Mouse (Mus musculus) midbrain, embryonic 16.5 days (tissue): ENCODE results near the gene Miga1. TPM values are rescaled to one million over a fixed set of nuclear protein-coding genes. Genes with fewer than 3 reads are reported as not detected.
"Not testable (repeated sequence)": the region's sequence is repeated elsewhere in the genome, so short reads cannot be mapped to it uniquely, and the experiment has no call there.

Experiments used
- ATAC-seq: fragments of 200-750 bp; cut with Nextera tagmentation; 2 replicates; pipeline ENCODE4 v1.8.0; 2017; ENCODE audit warnings: moderate TSS enrichment
- H3K27ac ChIP-seq: fragments of 300-500 bp; sonication (generic); 2 replicates; pipeline ENCODE4 v1.5.1; 2014; ENCODE audit warnings: mild to moderate bottlenecking, low read length, mixed read lengths
- H3K27me3 ChIP-seq: fragments of 300-500 bp; sonication (generic); 2 replicates; pipeline ENCODE4 v1.6.1; 2014; ENCODE audit warnings: low read depth, low read length, mixed read lengths; ENCODE audit not compliant: control insufficient read depth, insufficient read depth
- H3K36me3 ChIP-seq: fragments of 300-500 bp; sonication (generic); 2 replicates; pipeline ENCODE4 v1.6.1; 2014; ENCODE audit warnings: mild to moderate bottlenecking, low read length, moderate library complexity, mixed read lengths; ENCODE audit not compliant: control insufficient read depth, insufficient read depth
- H3K4me1 ChIP-seq: fragments of 300-500 bp; sonication (generic); 2 replicates; pipeline ENCODE4 v1.6.1; 2014; ENCODE audit warnings: mild to moderate bottlenecking, low read length, mixed read lengths; ENCODE audit not compliant: control insufficient read depth, insufficient read depth
- H3K4me2 ChIP-seq: fragments of 300-500 bp; sonication (generic); 2 replicates; pipeline ENCODE4 v1.6.1; 2014; ENCODE audit warnings: mild to moderate bottlenecking, low read length, mixed read lengths
- H3K4me3 ChIP-seq: fragments of 300-500 bp; sonication (generic); 2 replicates; pipeline ENCODE4 v1.5.1; 2014; ENCODE audit warnings: low read depth, mild to moderate bottlenecking, low read length, moderate library complexity, mixed read lengths
- H3K9ac ChIP-seq: fragments of 300-500 bp; sonication (generic); 2 replicates; pipeline ENCODE4 v1.6.1; 2014; ENCODE audit warnings: low read depth, low read length, mixed read lengths
- H3K9me3 ChIP-seq: fragments of 300-500 bp; sonication (generic); replicated peaks from 2 replicates; pipeline ENCODE4 v1.6.1; 2014; ENCODE audit warnings: mild to moderate bottlenecking, low read length, mixed read lengths; ENCODE audit not compliant: control insufficient read depth, poor library complexity, severe bottlenecking
- WGBS: fragments of 180-500 bp; shearing (Covaris S2); extraction: QIAGEN DNeasy Blood & Tissue Kit; methylation state at CpG from one replicate; pipeline ENCODE4 v1.1.7; 2014; 5-methylcytosine and 5-hydroxymethylcytosine counted together
- polyA plus RNA-seq: library from polyadenylated mRNA; unstranded; fragments of >200 nt; fragmentation: Nextera tagmentation; extraction: Ambion mirVana; gene quantifications from 2 replicates; pipeline ENCODE4 v1.2.1, GENCODE M21; 2015

Gene Miga1
- polyA plus RNA-seq, 1 experiment from 2014 or later: 19.3 TPM

DNA sequence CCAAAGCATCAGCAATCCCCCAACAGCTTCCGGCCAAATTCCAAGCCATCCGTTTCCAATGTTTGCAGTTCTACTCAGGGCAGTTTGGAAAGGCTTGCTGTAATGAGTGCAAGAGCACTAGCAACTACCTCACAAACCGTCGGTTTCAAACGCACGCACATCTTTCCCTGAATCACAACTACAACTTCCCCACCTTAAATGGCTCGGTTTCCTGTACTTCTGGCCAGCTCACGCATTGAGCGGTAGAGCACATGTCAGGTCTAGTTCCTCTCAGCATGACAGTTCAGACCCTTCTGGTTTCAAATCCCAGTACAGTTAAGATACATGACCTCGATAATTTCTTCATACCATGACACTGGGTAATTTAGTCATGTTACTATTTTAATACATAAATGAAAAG lies 6.6 kb downstream of the Miga1 start:
- no peaks in the 10 kb centered on the region for H3K4me1 ChIP-seq
- H3K4me2 ChIP-seq: no peak overlapping the region
- peaks cover 23% of the 10 kb centered on the region for H3K36me3 ChIP-seq
- H3K9ac ChIP-seq: no peak overlapping the region
- WGBS: 95% methylated on average over 10 of the region's 10 CpGs
- H3K27ac ChIP-seq: no peak overlapping the region
- H3K27me3 ChIP-seq: no peaks in the 10 kb centered on the region
- H3K9me3 ChIP-seq: no peaks in the 10 kb centered on the region
- no peak for ATAC-seq
- no peak overlapping the region for H3K4me3 ChIP-seq

DNA sequence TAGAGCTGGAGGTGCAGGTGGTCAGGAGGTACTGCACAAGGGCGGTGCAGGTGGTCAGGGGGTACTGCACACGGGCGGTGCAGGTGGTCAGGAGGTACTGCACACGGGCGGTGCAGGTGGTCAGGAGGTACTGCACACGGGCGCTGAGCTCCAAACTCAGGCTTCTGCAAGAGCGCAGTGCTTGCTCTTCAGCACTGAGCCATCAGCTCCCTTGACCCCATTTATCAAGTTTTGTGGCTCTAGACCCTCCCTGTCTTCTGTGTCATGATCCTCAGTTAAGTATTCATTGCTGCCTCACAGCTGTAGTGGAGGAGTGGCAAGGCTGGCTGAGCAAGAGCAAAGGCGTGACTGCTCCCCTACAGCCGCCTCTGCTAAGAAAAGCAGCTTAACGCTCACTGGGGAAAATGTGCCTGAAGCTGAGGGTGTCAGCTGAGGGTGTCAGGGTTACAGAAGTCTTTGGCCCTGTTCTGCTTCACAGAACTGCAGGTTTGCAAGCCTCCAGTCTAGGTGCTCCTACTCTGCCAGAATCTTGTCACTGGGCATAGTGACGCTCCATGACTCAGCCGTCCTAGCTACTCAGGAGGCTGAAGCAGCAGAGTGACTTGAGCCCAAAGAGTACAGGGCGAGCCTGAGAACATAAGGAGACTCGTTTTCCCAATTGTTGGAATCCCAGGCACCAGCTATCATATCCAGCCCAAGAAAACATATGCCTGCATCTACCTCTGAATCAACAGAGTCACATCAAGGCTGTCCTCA lies 7.5 kb downstream of the Miga1 start:
- H3K4me3 ChIP-seq: no peak overlapping the region
- no peaks in the 10 kb centered on the region for H3K27me3 ChIP-seq
- H3K36me3 ChIP-seq: peaks cover 22% of the 10 kb centered on the region
- no peak overlapping the region for H3K27ac ChIP-seq
- no peaks in the 10 kb centered on the region for H3K9me3 ChIP-seq
- no peak overlapping the region for H3K4me2 ChIP-seq
- no peaks in the 10 kb centered on the region for H3K4me1 ChIP-seq
- ATAC-seq: no peak
- H3K9ac ChIP-seq: no peak overlapping the region
- WGBS: 90% methylated on average over 15 of the region's 15 CpGs

DNA sequence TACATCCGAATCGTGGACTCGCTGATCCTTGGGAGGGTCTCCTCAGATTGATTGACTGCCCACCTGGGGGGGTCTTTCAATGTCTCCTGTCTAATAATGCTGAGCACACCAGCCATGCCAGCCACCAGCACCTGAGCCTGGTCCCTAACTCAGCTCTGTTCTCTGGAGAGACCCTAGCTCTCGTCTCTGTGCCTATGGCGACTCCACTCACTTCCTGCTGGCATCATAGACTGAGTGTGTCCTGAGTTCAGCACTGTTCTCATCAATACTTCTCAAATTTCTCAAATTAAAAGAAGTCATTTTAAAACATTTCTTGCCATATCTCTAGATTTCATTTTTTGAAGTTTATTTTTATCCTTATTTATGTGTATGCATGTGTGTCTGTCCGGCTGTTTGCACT lies 8.1 kb downstream of the Miga1 start:
- peaks cover 16% of the 10 kb centered on the region for H3K36me3 ChIP-seq
- H3K27ac ChIP-seq: no peak overlapping the region
- no peaks in the 10 kb centered on the region for H3K4me1 ChIP-seq
- ATAC-seq: no peak
- no peak overlapping the region for H3K4me2 ChIP-seq
- 93% methylated on average over 6 of the region's 6 CpGs for WGBS
- no peak overlapping the region for H3K4me3 ChIP-seq
- no peaks in the 10 kb centered on the region for H3K9me3 ChIP-seq
- no peak overlapping the region for H3K9ac ChIP-seq
- H3K27me3 ChIP-seq: no peaks in the 10 kb centered on the region

DNA sequence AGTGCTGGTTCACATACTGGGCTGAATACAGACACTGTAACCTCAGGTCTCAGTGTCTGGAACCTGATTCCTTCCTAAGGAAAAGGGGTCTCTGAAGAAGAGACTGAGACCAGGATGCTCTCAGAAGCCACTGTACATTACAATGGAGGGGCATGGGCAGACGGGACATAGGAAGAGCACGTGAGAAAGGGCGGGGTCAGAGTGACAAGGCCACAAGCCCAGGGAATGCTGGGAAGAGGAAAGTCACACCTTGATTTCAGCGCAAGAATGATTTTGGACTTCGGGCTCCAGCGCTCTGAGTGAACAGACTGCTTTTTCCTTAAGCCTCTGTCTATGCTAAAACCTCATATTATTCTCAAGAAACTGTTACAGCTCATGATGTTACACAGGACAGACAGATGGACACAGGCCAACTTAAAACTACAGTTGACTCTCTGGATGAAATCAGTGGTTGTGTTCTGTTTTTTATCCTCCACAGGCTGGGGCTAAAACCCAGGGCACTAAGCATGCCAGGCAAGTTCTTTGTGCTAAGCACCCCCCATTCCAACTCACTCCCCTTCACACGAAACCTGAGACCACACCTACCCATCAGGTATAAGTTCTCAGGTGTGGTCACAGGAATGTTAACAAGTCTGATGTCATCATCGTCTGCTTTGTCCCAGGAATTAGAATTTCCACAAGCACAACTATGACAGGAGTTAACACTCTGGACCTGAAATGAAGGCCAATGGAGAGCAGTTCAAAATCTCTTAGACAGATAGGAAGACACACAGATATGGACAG lies 18.3 kb downstream of the Miga1 start:
- Histone ChIP-seq H3K27ac (no peak overlapping the region), H3K9me3 (no peaks in the 10 kb centered on the region), H3K27me3 (no peaks in the 10 kb centered on the region), H3K4me2 (no peak overlapping the region), H3K4me1 (no peaks in the 10 kb centered on the region), H3K9ac (no peak overlapping the region), H3K4me3 (no peak overlapping the region), H3K36me3 (peaks cover 17% of the 10 kb centered on the region)
- no peak for ATAC-seq
- WGBS: 96% methylated on average over 8 of the region's 8 CpGs

DNA sequence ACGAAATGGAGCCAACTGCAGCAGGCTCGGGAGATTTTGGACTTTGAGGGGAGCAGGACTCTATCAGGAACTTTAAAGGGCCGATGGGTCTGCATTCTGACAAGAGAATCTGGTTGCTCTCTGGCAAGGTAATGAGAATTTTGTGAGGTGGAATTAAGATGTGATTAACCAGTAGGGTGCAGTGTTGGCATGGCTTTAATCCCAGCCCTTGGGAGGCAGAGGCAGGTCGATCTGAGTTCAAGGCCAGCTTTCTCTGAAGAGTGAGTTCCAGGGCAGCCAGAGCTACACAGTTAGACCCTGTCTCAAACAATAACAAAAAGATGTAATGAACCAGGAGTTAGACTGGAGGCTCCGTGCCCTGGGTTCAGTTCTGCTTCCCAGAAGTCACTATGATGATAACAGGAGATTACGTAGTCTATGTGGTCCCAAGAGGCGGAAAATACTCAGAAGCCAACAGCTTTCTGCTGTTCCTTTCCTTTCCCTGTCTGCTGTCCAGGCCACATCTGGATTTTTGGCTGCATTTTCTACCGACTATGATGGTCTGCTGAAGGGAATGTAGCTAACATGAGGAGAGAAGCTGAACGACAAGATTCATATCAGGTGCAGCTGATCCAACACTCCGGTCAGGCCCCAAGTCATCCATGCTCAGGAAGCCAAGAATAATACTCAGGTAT lies 19.1 kb downstream of the Miga1 start:
- Histone ChIP-seq H3K36me3 (peaks cover 17% of the 10 kb centered on the region), H3K4me2 (no peak overlapping the region), H3K4me1 (no peaks in the 10 kb centered on the region), H3K4me3 (no peak overlapping the region), H3K9ac (no peak overlapping the region), H3K27me3 (no peaks in the 10 kb centered on the region), H3K27ac (no peak overlapping the region), H3K9me3 (no peaks in the 10 kb centered on the region)
- no peak for ATAC-seq
- WGBS: 93% methylated on average over 10 of the region's 10 CpGs

DNA sequence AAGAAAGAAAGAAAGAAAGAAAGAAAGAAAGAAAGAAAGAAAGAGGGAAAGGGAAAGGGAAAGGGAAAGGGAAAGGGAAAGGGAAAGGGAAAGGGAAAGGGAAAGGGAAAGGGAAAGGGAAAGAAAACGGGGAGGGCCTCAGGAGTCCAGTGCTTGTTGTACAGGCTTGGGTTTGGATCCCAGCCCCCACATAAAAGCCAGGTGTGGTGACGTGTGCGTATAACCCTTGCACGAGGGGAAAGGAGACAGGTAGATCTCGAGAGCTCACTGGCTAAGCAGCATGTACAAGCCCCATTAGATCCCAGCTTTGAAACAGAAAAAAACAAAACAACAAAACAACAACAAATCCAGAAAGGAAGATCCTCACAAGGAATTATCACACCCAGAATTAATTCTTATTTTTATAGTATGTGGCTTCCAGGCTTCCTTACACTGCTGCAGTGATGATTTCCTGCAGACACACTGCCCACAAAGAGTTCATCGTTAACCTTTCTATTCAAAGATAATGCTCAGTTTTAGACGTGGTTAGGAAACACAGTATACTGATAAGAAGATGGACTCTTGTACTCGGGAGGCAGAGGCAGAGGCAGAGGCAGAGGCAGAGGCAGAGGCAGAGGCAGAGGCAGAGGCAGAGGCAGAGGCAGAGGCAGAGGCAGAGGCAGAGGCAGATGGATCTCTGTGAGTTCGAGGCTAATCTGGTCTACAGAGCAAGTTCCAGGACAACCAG lies 23.6 kb downstream of the Miga1 start:
- peaks cover 15% of the 10 kb centered on the region for H3K36me3 ChIP-seq
- not testable (repeated sequence) for H3K4me1 ChIP-seq, ATAC-seq, H3K4me3 ChIP-seq, H3K27me3 ChIP-seq, H3K9ac ChIP-seq, H3K4me2 ChIP-seq, H3K9me3 ChIP-seq, H3K27ac ChIP-seq
- WGBS: 90% methylated on average over 9 of the region's 9 CpGs

DNA sequence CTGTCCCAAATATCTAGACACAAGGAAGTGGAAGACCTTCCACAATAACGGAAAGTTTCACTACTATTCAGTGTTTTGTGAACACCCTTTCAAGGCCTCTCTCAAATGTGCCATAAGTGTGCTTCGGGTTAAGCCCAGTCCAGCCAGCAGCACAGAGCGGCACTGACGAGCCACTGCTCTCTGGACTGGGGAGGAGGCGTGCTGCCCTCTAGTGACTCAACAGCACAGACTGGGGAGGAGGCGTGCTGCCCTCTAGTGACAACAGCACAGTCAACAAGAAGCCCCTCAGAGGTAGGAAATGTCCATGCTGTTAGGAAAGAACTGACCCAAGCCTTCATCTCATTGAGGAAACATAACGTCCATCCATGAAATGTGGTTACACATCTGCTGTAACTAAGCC lies 24.6 kb downstream of the Miga1 start:
- Histone ChIP-seq H3K9ac (no peak overlapping the region), H3K4me1 (no peaks in the 10 kb centered on the region), H3K27ac (no peak overlapping the region), H3K4me2 (no peak overlapping the region), H3K9me3 (no peaks in the 10 kb centered on the region), H3K27me3 (no peaks in the 10 kb centered on the region), H3K4me3 (no peak overlapping the region), H3K36me3 (peaks cover 9% of the 10 kb centered on the region)
- WGBS: 10% methylated on average over 7 of the region's 7 CpGs
- ATAC-seq: peak; percentile 72; the same call in 1 of the 2 replicates

DNA sequence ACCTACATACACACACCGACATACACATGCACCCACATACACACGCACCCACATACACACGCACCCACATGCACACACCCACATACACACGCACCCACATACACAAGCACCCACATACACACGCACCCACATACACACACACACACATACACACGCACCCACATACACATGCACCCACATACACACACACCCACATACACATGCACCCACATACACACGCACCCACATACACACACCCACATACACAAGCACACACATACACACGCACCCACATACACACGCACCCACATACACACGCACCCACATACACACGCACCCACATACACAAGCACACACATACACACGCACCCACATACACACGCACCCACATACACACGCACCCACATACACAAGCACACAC lies 25.5 kb downstream of the Miga1 start:
- not testable (repeated sequence) for H3K4me3 ChIP-seq, H3K4me1 ChIP-seq, H3K27me3 ChIP-seq, H3K9me3 ChIP-seq, H3K9ac ChIP-seq, ATAC-seq, H3K4me2 ChIP-seq, H3K27ac ChIP-seq, H3K36me3 ChIP-seq
- WGBS: 75% methylated on average over 14 of the region's 14 CpGs
